Mouse (Mus musculus) gastrocnemius, postnatal 25 days (tissue): ENCODE results near the gene Ncaph2. TPM values are rescaled to one million over a fixed set of nuclear protein-coding genes. Genes with fewer than 3 reads are reported as not detected.

Source experiments
- DNase-seq: peaks from one replicate; pipeline ENCODE4 v3.0.0; 2022
- long read RNA-seq, 2 experiments: library from polyadenylated mRNA; stranded (forward); transcript quantifications; one replicate each; pipeline ENCODE4 v2.0.0; 2021
- total RNA-seq, 2 experiments: library from RNA; stranded (reverse); gene quantifications; 1 replicate in 1 of 2; 2 replicates in 1 of 2; pipeline ENCODE4 v1.2.3; 2021

Gene Ncaph2
- 10 to 100 TPM; 35.1 to 37.0 TPM for total RNA-seq
- long read RNA-seq, experiment 1, transcript Ncaph2-202 (20 exons, 3,299 nt) = major isoform, 24 of 45 reads
- long read RNA-seq, experiment 1, partial matches to known transcripts = 9 of 45 reads
- long read RNA-seq, experiment 1, other reads (novel, unspliced or antisense) = 6 of 45 reads
- long read RNA-seq, experiment 2, transcript Ncaph2-201 (20 exons, 3,223 nt) = minor isoform, 5 of 61 reads
- long read RNA-seq, experiment 2, transcript Ncaph2-202 (20 exons, 3,299 nt) = major isoform, 30 of 61 reads
- long read RNA-seq, experiment 2, transcript Ncaph2-209 (20 exons, 3,255 nt) = minor isoform, 5 of 61 reads
- long read RNA-seq, experiment 2, partial matches to known transcripts = 9 of 61 reads
- long read RNA-seq, experiment 2, other reads (novel, unspliced or antisense) = 8 of 61 reads

- peak; percentile 92 for DNase-seq
Observed at GRCm38 (mm10) chr15:89355241-89356187, at the start of gene Ncaph2, which contains the start of gene Lmf2. Gene Ncaph2, plus strand, starts transcription at chr15:89355719. Gene Lmf2, minus strand, starts transcription at chr15:89355659.

GRCm38 (mm10) chr15:89305966-89306365 lies 49.6 kb upstream of the Ncaph2 start:
- no peak for DNase-seq

DNA sequence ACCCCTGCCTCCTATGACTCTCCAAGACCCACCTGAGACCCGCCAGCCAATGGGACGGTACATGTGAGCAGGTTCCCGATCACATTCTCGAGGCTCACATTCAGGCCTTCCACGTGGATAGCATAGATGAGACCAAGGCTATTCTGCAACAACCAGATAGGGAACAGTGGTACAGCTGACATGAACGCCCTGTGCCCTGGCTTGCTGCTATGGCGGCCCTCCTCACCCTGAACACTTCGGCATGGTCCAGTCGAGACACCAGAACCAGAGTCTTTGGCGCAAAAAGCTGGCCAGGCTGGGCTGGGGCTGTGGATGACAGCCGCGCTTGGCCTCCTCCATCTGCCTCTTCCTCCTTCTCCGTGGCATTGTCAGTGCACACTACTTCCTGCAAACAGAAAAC lies 48.1 kb upstream of the Ncaph2 start:
- DNase-seq = no peak

- DNase-seq = no peak
Observed at GRCm38 (mm10) chr15:89308406-89309139, 46.9 kb upstream of the Ncaph2 start.

DNA sequence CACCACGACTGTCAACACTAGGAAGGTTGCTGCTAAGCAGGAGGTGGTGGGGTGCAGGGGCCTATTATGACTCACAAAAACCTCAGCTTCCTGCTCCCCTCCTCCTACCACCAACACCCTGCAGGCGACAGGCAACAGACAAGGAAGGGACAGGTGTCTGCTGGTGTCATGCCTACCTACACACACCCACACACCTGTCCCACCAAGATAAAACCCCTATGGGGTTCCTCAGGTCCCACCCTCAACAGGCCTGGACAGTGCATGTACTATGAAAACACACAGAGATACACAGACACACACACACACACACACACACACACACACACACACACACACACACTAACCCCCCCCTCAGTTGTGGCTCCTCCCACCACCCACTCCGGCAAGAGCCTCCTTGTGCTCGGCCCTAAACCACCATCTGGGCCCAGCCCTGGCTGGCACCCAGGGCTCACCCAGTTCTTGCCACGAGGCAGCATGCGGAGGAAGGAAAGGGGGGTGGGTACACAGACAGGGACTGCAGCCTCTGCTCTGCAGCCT lies 45.5 kb upstream of the Ncaph2 start:
- no peak for DNase-seq

DNA sequence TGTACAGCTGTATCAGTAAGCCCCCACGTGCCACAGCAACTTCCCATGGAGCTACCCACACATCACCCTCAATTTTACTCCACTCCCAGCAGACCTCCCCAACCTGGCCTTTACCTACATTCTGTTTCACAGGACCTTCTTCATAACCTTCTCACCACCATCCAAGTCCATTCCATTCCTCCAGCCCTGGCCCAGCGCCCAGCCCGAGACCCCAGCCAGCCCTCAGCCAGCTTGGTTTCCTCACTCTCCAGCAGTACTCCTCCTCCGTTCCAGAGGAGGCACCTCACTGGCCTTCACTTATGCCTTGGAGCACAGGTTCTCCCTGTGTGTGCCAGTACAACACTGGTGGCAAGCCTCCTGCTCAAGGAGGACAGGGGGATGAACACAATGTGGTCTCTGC lies 42.2 kb upstream of the Ncaph2 start:
- no peak for DNase-seq

DNA sequence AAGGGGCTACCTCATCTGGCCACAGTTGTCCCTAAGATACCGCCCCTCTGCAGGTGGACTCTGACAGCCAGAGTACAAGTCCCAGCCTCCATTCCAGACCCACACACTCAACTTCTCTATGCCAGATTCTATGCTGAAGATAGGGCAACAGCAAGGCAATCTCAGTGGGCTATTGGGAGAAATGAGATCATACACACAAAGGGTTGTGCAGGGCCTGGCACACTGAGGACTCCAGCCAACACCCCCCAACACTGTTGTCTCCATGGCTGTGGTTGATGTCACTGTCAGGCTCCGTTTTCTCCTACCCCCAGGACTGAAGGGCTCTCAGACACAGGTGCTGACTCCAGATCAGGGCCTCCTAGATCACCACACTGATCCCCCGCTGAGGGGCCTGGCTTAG lies 41.4 kb upstream of the Ncaph2 start:
- no peak for DNase-seq

DNA sequence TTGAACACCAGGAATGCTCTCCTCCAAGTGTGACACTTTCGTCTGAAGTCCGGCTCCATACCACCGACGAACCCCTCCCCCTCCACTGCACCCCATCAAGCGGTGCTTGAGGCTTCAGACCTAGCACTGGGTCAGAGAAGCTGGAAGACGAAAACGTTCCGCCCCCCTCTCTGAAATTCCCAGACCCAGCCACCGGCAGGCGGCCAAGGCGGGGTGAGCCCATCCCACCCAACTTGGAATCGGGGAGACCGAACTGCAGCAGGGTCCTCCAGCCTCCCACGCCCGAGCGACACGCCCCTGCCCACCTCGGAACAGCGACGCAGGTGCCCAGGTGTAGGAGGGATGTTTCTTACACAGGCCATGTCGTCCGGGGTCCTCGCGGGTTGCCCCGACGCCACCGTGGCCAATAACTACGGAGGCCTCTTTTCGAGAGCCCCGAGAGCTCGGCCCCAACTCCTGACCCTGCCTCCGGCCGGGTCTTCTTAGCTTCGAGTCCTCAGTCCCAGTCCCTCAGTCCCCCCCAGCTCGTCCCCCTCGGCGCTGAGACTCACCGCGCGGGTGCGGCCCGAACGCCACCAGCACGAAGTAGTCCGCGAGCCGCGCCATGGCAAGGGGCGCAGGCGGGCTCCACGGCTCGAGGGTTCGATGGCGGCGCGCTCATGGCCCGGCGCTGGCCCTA lies 40.9 kb upstream of the Ncaph2 start:
- no peak for DNase-seq

GRCm38 (mm10) chr15:89315190-89315731 lies 40.3 kb upstream of the Ncaph2 start, which contains the start of gene Sbf1:
Gene Sbf1, minus strand, starts transcription at chr15:89315311.
- DNase-seq = peak; percentile 99

DNA sequence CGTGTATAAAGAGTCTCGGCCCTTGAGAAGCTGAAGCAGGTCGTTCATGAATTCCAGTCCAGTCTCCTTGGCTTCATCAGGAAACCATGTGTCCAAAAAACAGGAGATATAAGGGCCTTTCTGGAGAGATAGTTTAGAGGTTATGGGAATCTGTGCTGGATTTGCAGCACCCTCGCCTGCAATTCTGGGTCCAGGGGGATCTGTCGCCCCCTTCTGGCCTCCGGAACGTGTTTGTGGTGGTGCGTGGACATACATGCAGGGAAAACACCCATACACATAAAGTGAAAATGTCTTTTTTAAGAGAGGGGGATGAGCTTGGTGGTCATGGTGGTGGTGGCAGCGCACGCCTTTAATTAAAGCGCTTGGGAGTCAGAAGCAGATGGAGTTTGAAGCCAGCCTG lies 39.4 kb upstream of the Ncaph2 start:
- no peak for DNase-seq

GRCm38 (mm10) chr15:89321264-89321663 lies 34.3 kb upstream of the Ncaph2 start:
- no peak for DNase-seq

GRCm38 (mm10) chr15:89322670-89323522 lies 32.6 kb upstream of the Ncaph2 start, which contains the start of gene Adm2:
Gene Adm2, plus strand, starts transcription at chr15:89322720.
- no peak for DNase-seq

- no peak for DNase-seq
Observed at GRCm38 (mm10) chr15:89323656-89324055, 31.9 kb upstream of the Ncaph2 start.

DNA sequence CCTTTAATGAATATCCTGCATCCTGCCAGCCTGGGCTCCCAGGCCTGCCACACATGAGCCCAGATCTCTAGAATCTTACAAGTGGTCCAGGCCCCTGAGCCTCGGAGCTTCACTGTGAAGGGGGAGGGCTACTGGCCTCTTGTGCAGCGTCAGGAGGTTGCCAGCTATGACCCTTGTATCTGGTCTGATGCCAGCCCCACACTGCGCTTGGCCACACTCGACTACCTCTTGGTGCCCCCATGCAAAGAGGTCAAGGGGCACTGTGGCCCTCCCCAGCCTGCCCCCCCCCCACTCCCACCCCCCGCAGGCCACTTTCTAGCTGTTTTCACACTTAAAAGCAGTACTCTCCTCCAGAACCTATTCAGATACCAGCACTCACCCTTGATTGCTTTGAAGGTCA lies 29.1 kb upstream of the Ncaph2 start:
- no peak for DNase-seq

DNA sequence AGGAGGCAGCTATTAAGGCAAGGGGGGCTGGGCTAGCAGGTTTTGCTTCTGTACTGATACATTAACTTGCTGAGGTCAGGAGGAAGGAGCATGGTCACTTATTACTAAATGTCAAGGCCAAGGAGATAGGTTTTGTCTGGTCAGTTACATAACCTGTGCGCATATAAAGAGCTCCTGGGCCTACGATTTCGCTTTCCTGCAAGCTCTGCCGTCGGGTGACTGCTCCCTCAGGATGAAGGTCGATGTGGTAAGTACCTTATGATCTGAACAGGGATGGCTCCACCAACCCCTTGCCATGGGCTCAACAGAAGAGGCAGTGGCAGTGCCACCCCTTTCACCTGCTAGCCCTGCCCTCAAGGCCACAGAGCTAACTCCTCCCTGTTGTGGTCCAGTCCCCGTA lies 21.2 kb upstream of the Ncaph2 start, which contains the start of gene Miox:
Miox (plus strand) TSS at position 128 of the 400 bp plus-strand sequence.
- no peak for DNase-seq

GRCm38 (mm10) chr15:89334774-89335537 lies 20.6 kb upstream of the Ncaph2 start:
- DNase-seq = no peak

DNA sequence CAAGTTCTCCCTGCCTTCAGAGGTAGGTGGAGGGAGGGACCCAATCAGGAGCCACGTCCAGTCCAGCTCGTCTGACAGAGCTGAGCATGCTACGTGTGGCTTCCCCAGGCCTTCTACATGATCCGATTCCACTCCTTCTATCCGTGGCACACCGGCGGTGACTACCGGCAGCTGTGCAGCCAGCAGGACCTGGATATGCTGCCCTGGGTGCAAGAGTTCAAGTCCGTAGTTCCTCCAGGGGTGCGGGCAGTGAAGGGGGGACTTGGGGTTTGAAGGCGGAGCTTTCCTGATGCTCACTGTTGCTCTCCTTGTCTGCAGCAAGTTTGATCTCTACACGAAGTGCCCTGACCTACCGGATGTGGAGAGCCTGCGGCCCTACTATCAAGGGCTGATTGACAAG lies 19.1 kb upstream of the Ncaph2 start:
- no peak for DNase-seq

DNA sequence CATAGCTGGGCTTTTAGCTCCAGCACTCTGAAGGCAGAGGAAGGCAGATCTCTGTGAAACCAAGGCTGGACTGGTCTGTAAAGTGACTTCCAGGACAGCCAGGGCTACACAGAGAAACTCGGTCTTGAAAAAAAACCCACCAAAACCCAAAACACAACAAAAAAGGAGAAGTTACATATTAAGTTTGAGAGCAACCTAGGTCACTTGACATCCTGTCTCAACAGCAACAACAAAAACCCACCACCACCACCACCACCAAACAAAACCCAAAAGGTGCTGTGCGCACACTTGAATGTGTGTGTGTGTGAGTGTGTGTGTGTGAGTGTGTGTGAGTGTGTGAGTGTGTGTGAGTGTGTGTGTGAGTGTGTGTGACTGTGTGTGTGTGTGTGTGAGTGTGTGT lies 15.8 kb upstream of the Ncaph2 start:
- no peak for DNase-seq

- no peak for DNase-seq
Observed at GRCm38 (mm10) chr15:89340136-89340535, 15.4 kb upstream of the Ncaph2 start.
